Comparison of ENCODE assay signal across 24 mouse cellular contexts in genomic region chr16:18643406-18643998, GRCm38 (mm10). TPM values are rescaled to one million over a fixed set of nuclear protein-coding genes. Genes with fewer than 3 reads are reported as not detected.
DNase-seq lines count a peak whose midpoint lies in the region; ATAC-seq lines count a peak whose summit lies in the region.
"Had no signal": no experiment of that assay in that cellular context is flagged by ENCODE, and none has a peak within 500 bp of the region (broad histone marks: within the 10 kb centered on the region; RNA-seq: fewer than 3 reads in every experiment).

No protein-coding gene starts in this region.

- no peaks in the 10 kb centered on the region for H3K36me3 ChIP-seq in forebrain, embryonic 11.5 days (ENCODE audit: control insufficient read depth, insufficient read depth, low read length)
- H3K36me3 ChIP-seq in forebrain, embryonic 12.5 days (replicated peaks) = no peaks in the 10 kb centered on the region
- H3K36me3 ChIP-seq in hindbrain, embryonic 10.5 days = no peaks in the 10 kb centered on the region
- no peaks in the 10 kb centered on the region for H3K36me3 ChIP-seq in hindbrain, embryonic 13.5 days
- H3K36me3 ChIP-seq: embryonic facial prominence, embryonic 15.5 days; forebrain, embryonic 10.5 days; intestine, embryonic 15.5 days had no signal

- DNase-seq in forebrain, embryonic 11.5 days (ENCODE audit: low spot score) = peak; percentile 47
- DNase-seq in hindbrain, embryonic 10.5 days (ENCODE audit: low spot score) = no peak
- DNase-seq in 416B (ENCODE audit: low read depth) = peak; percentile 42
- no peak for DNase-seq in kidney, postnatal 10 days
- no peak for DNase-seq in thymus, postnatal 10 days (ENCODE audit: low spot score in 2 of 2)
- DNase-seq: adrenal gland, postnatal 14 days; cerebellum, adult 18-20 months; cerebellum, adult 9-11 months; cerebellum, postnatal 36 days; gastrocnemius, postnatal 10 days; heart, postnatal 4 days had no signal

- H3K27me3 ChIP-seq in forebrain, embryonic 11.5 days (ENCODE audit: control insufficient read depth, insufficient read depth, low read length) = no peaks in the 10 kb centered on the region
- H3K27me3 ChIP-seq in forebrain, embryonic 12.5 days = no peaks in the 10 kb centered on the region
- no peaks in the 10 kb centered on the region for H3K27me3 ChIP-seq in hindbrain, embryonic 10.5 days (ENCODE audit: insufficient read depth, poor library complexity, severe bottlenecking)
- H3K27me3 ChIP-seq in hindbrain, embryonic 13.5 days = 0 out of 2 replicates have a peak, but pooled peaks cover 1% of the 10 kb centered on the region
- H3K27me3 ChIP-seq: embryonic facial prominence, embryonic 15.5 days; intestine, embryonic 15.5 days had no signal

- WGBS in forebrain, embryonic 11.5 days = 82% methylated on average over 11 of the region's 11 CpGs
- 82% methylated on average over 11 of the region's 11 CpGs for WGBS in forebrain, embryonic 12.5 days
- 77% methylated on average over 11 of the region's 11 CpGs for WGBS in hindbrain, embryonic 10.5 days
- 82% methylated on average over 11 of the region's 11 CpGs for WGBS in hindbrain, embryonic 13.5 days

- no peak for ATAC-seq in forebrain, embryonic 11.5 days (replicated peaks; ENCODE audit: low FRiP score)
- ATAC-seq in forebrain, embryonic 12.5 days (ENCODE audit: low FRiP score) = no peak
- no peak for ATAC-seq in hindbrain, embryonic 13.5 days (ENCODE audit: low FRiP score)
- ATAC-seq in megakaryocyte, adult 5-6 weeks (ENCODE audit: poor library complexity, severe bottlenecking) = peak; percentile 78
- ATAC-seq: activated CD4-positive, CD25-positive, alpha-beta regulatory T cell, adult 4 months; forebrain, embryonic 16.5 days; intestine, embryonic 15.5 days; Patski had no signal

- H3K9ac ChIP-seq in forebrain, embryonic 11.5 days (ENCODE audit: low read length) = no peak overlapping the region
- no peak overlapping the region for H3K9ac ChIP-seq in forebrain, embryonic 12.5 days
- H3K9ac ChIP-seq in hindbrain, embryonic 13.5 days = no peak overlapping the region
- H3K9ac ChIP-seq: embryonic facial prominence, embryonic 15.5 days; hindbrain, embryonic 14.5 days; intestine, embryonic 15.5 days had no signal

- H3K4me1 ChIP-seq in forebrain, embryonic 11.5 days (replicated peaks; ENCODE audit: control insufficient read depth, insufficient read depth, low read length) = no peaks in the 10 kb centered on the region
- no peaks in the 10 kb centered on the region for H3K4me1 ChIP-seq in forebrain, embryonic 12.5 days
- H3K4me1 ChIP-seq in hindbrain, embryonic 10.5 days (replicated peaks) = peaks cover 7% of the 10 kb centered on the region; the same call in 1 of the 2 replicates
- peaks cover 3% of the 10 kb centered on the region; the same call in 1 of the 2 replicates for H3K4me1 ChIP-seq in hindbrain, embryonic 13.5 days (replicated peaks)
- H3K4me1 ChIP-seq: intestine, embryonic 15.5 days had no signal

- no peak overlapping the region for H3K4me3 ChIP-seq in forebrain, embryonic 11.5 days (ENCODE audit: low read depth, low read length)
- no peak overlapping the region for H3K4me3 ChIP-seq in forebrain, embryonic 12.5 days (replicated peaks)
- no peak overlapping the region for H3K4me3 ChIP-seq in hindbrain, embryonic 10.5 days
- H3K4me3 ChIP-seq in hindbrain, embryonic 13.5 days = no peak overlapping the region
- H3K4me3 ChIP-seq: embryonic facial prominence, embryonic 15.5 days; erythroblast, embryonic 14.5 days; forebrain, embryonic 10.5 days; intestine, embryonic 15.5 days had no signal

- H3K4me2 ChIP-seq in forebrain, embryonic 11.5 days (ENCODE audit: low read depth, low read length, severe bottlenecking) = no peak overlapping the region
- H3K4me2 ChIP-seq in forebrain, embryonic 12.5 days = no peak overlapping the region
- no peak overlapping the region for H3K4me2 ChIP-seq in hindbrain, embryonic 13.5 days
- H3K4me2 ChIP-seq: embryonic facial prominence, embryonic 15.5 days; hindbrain, embryonic 14.5 days; intestine, embryonic 15.5 days had no signal

- no peak overlapping the region for H3K27ac ChIP-seq in forebrain, embryonic 11.5 days (ENCODE audit: low read depth, low read length)
- no peak overlapping the region for H3K27ac ChIP-seq in forebrain, embryonic 12.5 days
- 0 out of 2 replicates have a peak overlapping the region, but pooled peaks have one; percentile 13 for H3K27ac ChIP-seq in hindbrain, embryonic 10.5 days
- no peak overlapping the region for H3K27ac ChIP-seq in hindbrain, embryonic 13.5 days
- H3K27ac ChIP-seq: embryonic facial prominence, embryonic 15.5 days; forebrain, embryonic 10.5 days; hindbrain, embryonic 14.5 days; intestine, embryonic 15.5 days had no signal

- no peaks in the 10 kb centered on the region for H3K9me3 ChIP-seq in forebrain, embryonic 11.5 days (ENCODE audit: control insufficient read depth, low read length)
- H3K9me3 ChIP-seq in forebrain, embryonic 12.5 days = no peaks in the 10 kb centered on the region
- no peaks in the 10 kb centered on the region for H3K9me3 ChIP-seq in hindbrain, embryonic 10.5 days
- no peaks in the 10 kb centered on the region; the same call in 1 of the 2 replicates for H3K9me3 ChIP-seq in hindbrain, embryonic 13.5 days
- H3K9me3 ChIP-seq: embryonic facial prominence, embryonic 15.5 days; intestine, embryonic 15.5 days had no signal

RNA-seq across cellular contexts. Expression of gene Sept5, which starts 13.7 kb away (rescaled TPM):
- 44.2 and 48.2 TPM in 2 replicates for polyA plus RNA-seq in forebrain, embryonic 11.5 days (2014; fragmentation: Nextera tagmentation; extraction: Ambion mirVana)
- polyA plus RNA-seq in forebrain, embryonic 12.5 days (2016; fragmentation: Nextera tagmentation; extraction: Ambion mirVana) = 68.4 and 69.3 TPM in 2 replicates
- polyA plus RNA-seq in hindbrain, embryonic 10.5 days (2016; fragmentation: Nextera tagmentation; extraction: Ambion mirVana) = 42.3 and 71.9 TPM in 2 replicates
- polyA plus RNA-seq in hindbrain, embryonic 13.5 days (2015; fragmentation: Nextera tagmentation; extraction: Ambion mirVana) = 169 and 176 TPM in 2 replicates
- total RNA-seq in megakaryocyte, adult 5-6 weeks (2015) = 19.5 and 23.5 TPM in 2 replicates
- total RNA-seq in megakaryocyte, adult 5-6 weeks (2017) = 11.6 and 17.0 TPM in 2 replicates
- polyA plus RNA-seq: erythroblast, embryonic 14.5 days had no signal

RNA-seq across cellular contexts. Expression of gene Gm49601, which starts 17.3 kb away (rescaled TPM):
- 2.8 and 3.4 TPM in 2 replicates for polyA plus RNA-seq in forebrain, embryonic 11.5 days (2014; fragmentation: Nextera tagmentation; extraction: Ambion mirVana)
- 10.6 and 10.7 TPM in 2 replicates for polyA plus RNA-seq in forebrain, embryonic 12.5 days (2016; fragmentation: Nextera tagmentation; extraction: Ambion mirVana)
- 3.4 and 8.5 TPM in 2 replicates for polyA plus RNA-seq in hindbrain, embryonic 10.5 days (2016; fragmentation: Nextera tagmentation; extraction: Ambion mirVana)
- 19.3 and 21.0 TPM in 2 replicates for polyA plus RNA-seq in hindbrain, embryonic 13.5 days (2015; fragmentation: Nextera tagmentation; extraction: Ambion mirVana)
- 1.7 and 2.9 TPM in 2 replicates for total RNA-seq in megakaryocyte, adult 5-6 weeks (2015)
- total RNA-seq in megakaryocyte, adult 5-6 weeks (2017) = 0.61 and 3.2 TPM in 2 replicates
- polyA plus RNA-seq: activated CD4-positive, CD25-positive, alpha-beta regulatory T cell, adult 4 months had no signal

RNA-seq across cellular contexts. Expression of gene Gp1bb, which starts 21.3 kb away (rescaled TPM):
- 5.3 and 6.0 TPM in 2 replicates for polyA plus RNA-seq in forebrain, embryonic 11.5 days (2014; fragmentation: Nextera tagmentation; extraction: Ambion mirVana)
- polyA plus RNA-seq in forebrain, embryonic 12.5 days (2016; fragmentation: Nextera tagmentation; extraction: Ambion mirVana) = 4.4 and 5.7 TPM in 2 replicates
- 4.2 and 9.2 TPM in 2 replicates for polyA plus RNA-seq in hindbrain, embryonic 10.5 days (2016; fragmentation: Nextera tagmentation; extraction: Ambion mirVana)
- 11.2 and 11.9 TPM in 2 replicates for polyA plus RNA-seq in hindbrain, embryonic 13.5 days (2015; fragmentation: Nextera tagmentation; extraction: Ambion mirVana)
- total RNA-seq in megakaryocyte, adult 5-6 weeks (2015) = 0.38 and 0.55 TPM in 2 replicates
- 0.70 TPM in 1 of 2 replicates, not detected in the other for total RNA-seq in megakaryocyte, adult 5-6 weeks (2017)
- total RNA-seq: adrenal gland, adult 18-20 months; CH12.LX; gastrocnemius, postnatal 10 days had no signal
- polyA plus RNA-seq: activated CD4-positive, CD25-positive, alpha-beta regulatory T cell, adult 4 months had no signal

RNA-seq across cellular contexts. Expression of gene Tbx1, which starts 53.0 kb away (rescaled TPM):
- 0.83 and 1.3 TPM in 2 replicates for polyA plus RNA-seq in forebrain, embryonic 11.5 days (2014; fragmentation: Nextera tagmentation; extraction: Ambion mirVana)
- 1.3 and 1.7 TPM in 2 replicates for polyA plus RNA-seq in forebrain, embryonic 12.5 days (2016; fragmentation: Nextera tagmentation; extraction: Ambion mirVana)
- polyA plus RNA-seq in hindbrain, embryonic 10.5 days (2016; fragmentation: Nextera tagmentation; extraction: Ambion mirVana) = 11.3 and 15.3 TPM in 2 replicates
- polyA plus RNA-seq in hindbrain, embryonic 13.5 days (2015; fragmentation: Nextera tagmentation; extraction: Ambion mirVana) = 0.99 and 1.7 TPM in 2 replicates
- not detected in 2 replicates for total RNA-seq in megakaryocyte, adult 5-6 weeks (2015)
- total RNA-seq in megakaryocyte, adult 5-6 weeks (2017) = not detected in 2 replicates
- total RNA-seq: adrenal gland, postnatal 14 days had no signal
- polyA plus RNA-seq: activated CD4-positive, CD25-positive, alpha-beta regulatory T cell, adult 4 months; erythroblast, embryonic 14.5 days had no signal

Comparison
In these comparisons a context has a peak if more than half of its experiments do, and no peak if none do; other contexts are left out.
1. DNase-seq: peak in forebrain, embryonic 11.5 days (single experiment) and 416B (single experiment); none in hindbrain, embryonic 10.5 days (single experiment), kidney, postnatal 10 days (single experiment) and thymus, postnatal 10 days (0 of 2).